7 mouse cellular contexts compared by ENCODE assay signal in genomic region chr8:92360083-92360861, GRCm38 (mm10). TPM values are rescaled to one million over a fixed set of nuclear protein-coding genes. Genes with fewer than 3 reads are reported as not detected.
A peak's percentile ranks its signal among the peaks of the same experiment; 100 is the strongest.
DNase-seq lines count a peak whose midpoint lies in the region; ATAC-seq and TF ChIP-seq lines count a peak whose summit lies in the region.

No protein-coding gene starts in this region.

- peak; percentile 8 for DNase-seq in thymus, postnatal 14 days
- no peak for DNase-seq in thymus, postnatal 25 days
- DNase-seq in left cerebral cortex, adult 8-10 months (ENCODE audit: low spot score in 2 of 2): no peak

- peak overlapping the region; percentile 61 for H3K4me3 ChIP-seq in forebrain, embryonic 12.5 days (replicated peaks)
- peak overlapping the region; percentile 18; the same call in 1 of the 2 replicates for H3K4me3 ChIP-seq in intestine, postnatal 0 days (ENCODE audit: low read depth, low read length)
- peak overlapping the region; percentile 83 for H3K4me3 ChIP-seq in midbrain, embryonic 13.5 days (replicated peaks)

- TF ChIP-seq CTCF in intestine, postnatal 0 days (IDR thresholded peaks at IDR 0.05; ENCODE audit: low read depth): no peak

- no peaks in the 10 kb centered on the region for H3K36me3 ChIP-seq in forebrain, embryonic 12.5 days (replicated peaks)
- H3K36me3 ChIP-seq in intestine, postnatal 0 days (ENCODE audit: control insufficient read depth, insufficient read depth): no peaks in the 10 kb centered on the region
- H3K36me3 ChIP-seq in midbrain, embryonic 13.5 days: peaks cover 9% of the 10 kb centered on the region

- H3K9ac ChIP-seq in forebrain, embryonic 12.5 days: peak overlapping the region; percentile 63
- no peak overlapping the region for H3K9ac ChIP-seq in intestine, postnatal 0 days (ENCODE audit: low read depth, low read length)
- peak overlapping the region; percentile 99 for H3K9ac ChIP-seq in midbrain, embryonic 13.5 days (replicated peaks)

- no peak for ATAC-seq in forebrain, embryonic 12.5 days (ENCODE audit: low FRiP score)
- ATAC-seq in intestine, postnatal 0 days: no peak
- no peak for ATAC-seq in midbrain, embryonic 13.5 days
- no peak for ATAC-seq in activated CD4-positive, CD25-positive, alpha-beta regulatory T cell, adult 4 months

- peak overlapping the region; percentile 78 for H3K4me2 ChIP-seq in forebrain, embryonic 12.5 days
- peak overlapping the region; percentile 21; the same call in 1 of the 2 replicates for H3K4me2 ChIP-seq in intestine, postnatal 0 days (replicated peaks; ENCODE audit: low read depth)
- peak overlapping the region; percentile 81 for H3K4me2 ChIP-seq in midbrain, embryonic 13.5 days (replicated peaks)

- peaks cover 84% of the 10 kb centered on the region for H3K27me3 ChIP-seq in forebrain, embryonic 12.5 days
- peaks cover 91% of the 10 kb centered on the region for H3K27me3 ChIP-seq in intestine, postnatal 0 days (replicated peaks; ENCODE audit: control insufficient read depth, insufficient read depth, low read length)
- H3K27me3 ChIP-seq in midbrain, embryonic 13.5 days: peaks cover 21% of the 10 kb centered on the region

- WGBS in forebrain, embryonic 12.5 days: under 1% methylated on average over 77 of the region's 77 CpGs
- 2% methylated on average over 66 of the region's 77 CpGs for WGBS in intestine, postnatal 0 days
- WGBS in midbrain, embryonic 13.5 days: under 1% methylated on average over 77 of the region's 77 CpGs

- no peak overlapping the region for H3K27ac ChIP-seq in forebrain, embryonic 12.5 days
- no peak overlapping the region for H3K27ac ChIP-seq in intestine, postnatal 0 days (ENCODE audit: low read depth, low read length)
- peak overlapping the region; percentile 99 for H3K27ac ChIP-seq in midbrain, embryonic 13.5 days

- peaks cover 66% of the 10 kb centered on the region for H3K4me1 ChIP-seq in forebrain, embryonic 12.5 days
- peaks cover 10% of the 10 kb centered on the region; the same call in 1 of the 2 replicates for H3K4me1 ChIP-seq in intestine, postnatal 0 days (replicated peaks; ENCODE audit: control insufficient read depth, insufficient read depth, low read length)
- H3K4me1 ChIP-seq in midbrain, embryonic 13.5 days (replicated peaks): peaks cover 65% of the 10 kb centered on the region

- H3K9me3 ChIP-seq in forebrain, embryonic 12.5 days: no peaks in the 10 kb centered on the region
- H3K9me3 ChIP-seq in intestine, postnatal 0 days (ENCODE audit: control insufficient read depth): no peaks in the 10 kb centered on the region
- H3K9me3 ChIP-seq in midbrain, embryonic 13.5 days: no peaks in the 10 kb centered on the region

RNA-seq across cellular contexts. Expression of gene Irx5, which starts 2.8 kb away (rescaled TPM):
- polyA plus RNA-seq in forebrain, embryonic 12.5 days (2016; fragmentation: Nextera tagmentation; extraction: Ambion mirVana): 7.5 TPM in 2 replicates
- polyA plus RNA-seq in intestine, postnatal 0 days (2015; fragmentation: Nextera tagmentation; extraction: Ambion mirVana): 0.14 and 0.50 TPM in 2 replicates
- 24.6 and 30.6 TPM in 2 replicates for polyA plus RNA-seq in midbrain, embryonic 13.5 days (2015; fragmentation: Nextera tagmentation; extraction: Ambion mirVana)
- not detected for polyA plus RNA-seq in activated CD4-positive, CD25-positive, alpha-beta regulatory T cell, adult 4 months (2017; shearing (Covaris generic))
- under 1 TPM in 3 of 4 experiments, not detected in 1; 0.30 to 0.35 (median 0.30) TPM for total RNA-seq in left cerebral cortex, adult 8-10 months (2022)

Comparison
In these comparisons a context has a peak if more than half of its experiments do, and no peak if none do; other contexts are left out.
1. H3K4me2 ChIP-seq: peak in every context shown above with its lines; median percentile 81 in midbrain, embryonic 13.5 days; 78 in forebrain, embryonic 12.5 days; 21 in intestine, postnatal 0 days.
2. H3K4me3 ChIP-seq: peak in every context shown above with its lines; median percentile 83 in midbrain, embryonic 13.5 days; 61 in forebrain, embryonic 12.5 days; 18 in intestine, postnatal 0 days.